Mouse (Mus musculus): ENCODE data around the gene Vmn1r4. TPM values are rescaled to one million over a fixed set of nuclear protein-coding genes. Genes with fewer than 3 reads are reported as not detected.

Gene Vmn1r4
- polyA plus RNA-seq, 1 experiment from 2014 or later: 0.21 TPM

GRCm38 (mm10) chr6:56917578-56918368 is 6.0 kb upstream of the Vmn1r4 start:
- ATAC-seq (replicated peaks; ENCODE audit: insufficient number of reproducible peaks, insufficient read depth, low FRiP score, low read depth): no peak
- Histone ChIP-seq H3K4me1 (replicated peaks) (peaks cover 43% of the 10 kb centered on the region), H3K36me3 (no peaks in the 10 kb centered on the region), H3K9ac (no peak overlapping the region), H3K4me2 (peak overlapping the region; percentile 32), H3K27me3 (no peaks in the 10 kb centered on the region), H3K27ac (peak overlapping the region; percentile 53), H3K9me3 (replicated peaks) (no peaks in the 10 kb centered on the region), H3K4me3 (no peak overlapping the region)
- WGBS: 46% methylated on average over 12 of the region's 12 CpGs

DNA sequence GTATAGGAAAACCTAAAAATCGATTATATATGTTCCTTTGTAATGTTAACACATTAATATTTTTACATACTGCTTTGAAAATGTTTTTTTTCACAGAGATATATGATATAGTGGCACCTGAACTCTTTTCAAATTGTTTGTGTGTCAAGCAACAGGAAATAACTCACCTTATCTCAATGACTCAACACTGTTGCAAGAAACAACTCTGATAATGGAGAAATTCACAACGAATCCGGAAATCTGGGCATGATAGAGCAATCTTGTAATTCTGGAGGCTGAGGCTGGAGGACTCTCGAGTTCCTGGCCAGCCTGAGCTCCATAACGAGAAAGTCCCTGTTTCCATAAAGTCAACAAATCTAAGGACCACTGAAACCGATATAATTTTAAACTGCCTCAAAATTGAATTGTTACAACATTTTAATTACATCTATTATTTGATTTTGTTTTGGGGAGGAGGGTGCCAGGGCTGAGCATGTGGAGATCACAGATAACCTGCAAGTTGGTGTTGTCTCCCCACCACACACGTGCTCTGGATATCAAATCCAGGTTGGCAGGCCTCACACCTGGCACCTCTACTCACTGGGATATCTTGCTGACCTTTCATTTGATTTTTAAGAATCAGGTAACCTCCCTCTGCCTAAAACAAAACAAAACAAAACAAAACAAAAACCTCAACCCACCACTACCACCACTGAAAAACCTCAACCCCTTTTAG is 4.3 kb upstream of the Vmn1r4 start:
- Histone ChIP-seq H3K4me2 (peak overlapping the region; percentile 30), H3K9me3 (replicated peaks) (no peaks in the 10 kb centered on the region), H3K27me3 (no peaks in the 10 kb centered on the region), H3K9ac (no peak overlapping the region), H3K27ac (peak overlapping the region; percentile 35; the same call in 1 of the 2 replicates), H3K36me3 (no peaks in the 10 kb centered on the region), H3K4me3 (no peak overlapping the region), H3K4me1 (replicated peaks) (peaks cover 43% of the 10 kb centered on the region)
- WGBS: 60% methylated on average over 7 of the region's 7 CpGs
- no peak for ATAC-seq (replicated peaks; ENCODE audit: insufficient number of reproducible peaks, insufficient read depth, low FRiP score, low read depth)

GRCm38 (mm10) chr6:56920222-56921092 is 3.4 kb upstream of the Vmn1r4 start:
- 23% methylated on average over 12 of the region's 12 CpGs for WGBS
- no peak for ATAC-seq (replicated peaks; ENCODE audit: insufficient number of reproducible peaks, insufficient read depth, low FRiP score, low read depth)
- peaks cover 43% of the 10 kb centered on the region for H3K4me1 ChIP-seq (replicated peaks)
- no peak overlapping the region for H3K9ac ChIP-seq
- no peaks in the 10 kb centered on the region for H3K27me3 ChIP-seq
- H3K36me3 ChIP-seq: no peaks in the 10 kb centered on the region
- H3K4me2 ChIP-seq: peak overlapping the region; percentile 30
- H3K27ac ChIP-seq: peak overlapping the region; percentile 35
- no peak overlapping the region for H3K4me3 ChIP-seq
- H3K9me3 ChIP-seq (replicated peaks): no peaks in the 10 kb centered on the region

- peaks cover 22% of the 10 kb centered on the region for H3K4me1 ChIP-seq (replicated peaks)
- peak overlapping the region; percentile 86 for H3K4me3 ChIP-seq
- no peak for ATAC-seq (replicated peaks; ENCODE audit: insufficient number of reproducible peaks, insufficient read depth, low FRiP score, low read depth)
- no peaks in the 10 kb centered on the region for H3K27me3 ChIP-seq
- peak overlapping the region; percentile 86 for H3K27ac ChIP-seq
- no peaks in the 10 kb centered on the region for H3K9me3 ChIP-seq (replicated peaks)
- no peaks in the 10 kb centered on the region for H3K36me3 ChIP-seq
- peak overlapping the region; percentile 87 for H3K9ac ChIP-seq
- WGBS: under 1% methylated on average over 25 of the region's 25 CpGs
- peak overlapping the region; percentile 61 for H3K4me2 ChIP-seq
These were observed 487 bp upstream of the Vmn1r4 start for GRCm38 (mm10) chr6:56923331-56923725.

DNA sequence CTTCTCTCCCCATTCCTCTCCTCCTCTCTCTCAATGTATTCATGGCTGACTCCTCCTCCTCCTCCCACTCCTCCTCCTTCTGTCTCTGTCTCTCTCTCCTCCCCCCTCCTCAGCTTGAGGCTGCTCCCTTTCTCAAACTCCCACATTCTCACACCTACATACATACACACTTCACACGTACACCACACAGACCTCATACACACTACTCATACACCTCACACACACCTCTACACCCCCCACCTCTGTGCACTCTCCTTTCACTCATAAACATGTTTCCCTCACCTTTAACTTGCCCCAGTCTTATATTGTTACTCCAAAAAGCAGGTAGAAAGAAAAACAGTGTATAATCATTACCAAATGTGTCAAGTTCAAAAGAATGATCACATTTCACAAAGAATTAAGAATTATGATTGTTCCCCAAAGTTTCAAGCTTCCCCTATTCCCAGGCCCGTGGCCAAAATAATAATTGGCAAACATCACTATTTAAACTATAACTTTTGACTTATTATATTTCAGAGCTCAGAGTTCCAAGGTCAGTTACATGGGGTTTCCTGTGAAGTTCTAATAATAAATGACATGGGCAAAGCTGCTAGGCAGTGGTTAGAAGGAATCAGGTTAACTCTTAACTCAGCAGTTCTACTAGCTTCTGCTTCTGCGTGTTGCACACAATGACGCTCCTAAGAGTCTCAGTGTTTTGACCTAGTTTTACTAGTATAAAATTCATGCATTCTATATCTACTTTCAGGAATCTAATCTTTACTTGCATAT is 8.0 kb downstream of the Vmn1r4 start:
- H3K4me1 ChIP-seq (replicated peaks): no peaks in the 10 kb centered on the region
- ATAC-seq (replicated peaks; ENCODE audit: insufficient number of reproducible peaks, insufficient read depth, low FRiP score, low read depth): no peak
- H3K9me3 ChIP-seq (replicated peaks): no peaks in the 10 kb centered on the region
- no peaks in the 10 kb centered on the region for H3K36me3 ChIP-seq
- 62% methylated on average over 4 of the region's 4 CpGs for WGBS
- no peak overlapping the region for H3K4me2 ChIP-seq
- H3K4me3 ChIP-seq: no peak overlapping the region
- no peak overlapping the region for H3K9ac ChIP-seq
- H3K27ac ChIP-seq: no peak overlapping the region
- H3K27me3 ChIP-seq: no peaks in the 10 kb centered on the region

GRCm38 (mm10) chr6:56932464-56932863 is 8.6 kb downstream of the Vmn1r4 start:
- no peak for ATAC-seq (replicated peaks; ENCODE audit: insufficient number of reproducible peaks, insufficient read depth, low FRiP score, low read depth)
- Histone ChIP-seq H3K27ac (no peak overlapping the region), H3K9me3 (replicated peaks) (no peaks in the 10 kb centered on the region), H3K9ac (no peak overlapping the region), H3K4me2 (no peak overlapping the region), H3K4me3 (no peak overlapping the region), H3K27me3 (no peaks in the 10 kb centered on the region), H3K36me3 (no peaks in the 10 kb centered on the region), H3K4me1 (replicated peaks) (no peaks in the 10 kb centered on the region)
- WGBS: 65% methylated on average over 2 of the region's 2 CpGs

- Histone ChIP-seq H3K4me3 (no peak overlapping the region), H3K36me3 (no peaks in the 10 kb centered on the region), H3K9me3 (replicated peaks) (no peaks in the 10 kb centered on the region), H3K27ac (no peak overlapping the region), H3K27me3 (no peaks in the 10 kb centered on the region), H3K4me1 (replicated peaks) (no peaks in the 10 kb centered on the region), H3K4me2 (no peak overlapping the region), H3K9ac (no peak overlapping the region)
- ATAC-seq (replicated peaks; ENCODE audit: insufficient number of reproducible peaks, insufficient read depth, low FRiP score, low read depth): no peak
- 72% methylated on average over 4 of the region's 4 CpGs for WGBS
These were observed 10.6 kb downstream of the Vmn1r4 start for GRCm38 (mm10) chr6:56934366-56934765.

GRCm38 (mm10) chr6:56956436-56956835 is 32.6 kb downstream of the Vmn1r4 start:
- 64% methylated on average over 5 of the region's 5 CpGs for WGBS
- H3K9ac ChIP-seq: no peak overlapping the region
- no peak for ATAC-seq (replicated peaks; ENCODE audit: insufficient number of reproducible peaks, insufficient read depth, low FRiP score, low read depth)

DNA sequence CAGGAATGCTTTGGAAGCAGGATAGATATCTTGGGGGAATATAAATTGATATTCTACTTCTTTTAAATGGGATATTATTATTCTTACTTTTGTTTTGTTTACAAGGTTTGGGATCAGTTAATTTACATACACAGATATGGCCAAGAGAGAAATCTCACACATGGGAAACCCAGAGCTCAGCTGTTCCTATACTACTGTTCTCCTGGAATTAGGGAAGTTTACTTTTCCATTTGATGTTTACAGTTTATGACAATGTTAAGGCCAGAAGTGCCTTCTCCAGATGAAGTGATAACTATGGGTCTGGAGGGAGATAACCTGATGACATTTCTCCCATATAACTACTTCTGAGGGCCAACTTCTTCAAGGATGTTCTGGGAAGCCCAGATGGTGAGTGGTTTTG is 46.2 kb downstream of the Vmn1r4 start, which contains the start of gene Vmn1r5:
Gene Vmn1r5, plus strand, starts transcription at position 301 of the 400 bp plus-strand sequence.
- Histone ChIP-seq H3K36me3 (no peaks in the 10 kb centered on the region), H3K4me2 (no peak within 1 kb of the TSS), H3K9me3 (replicated peaks) (no peaks in the 10 kb centered on the region), H3K9ac (no peak within 1 kb of the TSS), H3K4me3 (no peak within 1 kb of the TSS), H3K27me3 (no peaks in the 10 kb centered on the region), H3K27ac (no peak within 1 kb of the TSS), H3K4me1 (replicated peaks) (no peaks in the 10 kb centered on the region)
- no peak for ATAC-seq (replicated peaks; ENCODE audit: insufficient number of reproducible peaks, insufficient read depth, low FRiP score, low read depth)

More at GRCm38 (mm10) chr6:56956436-56956835, 32.6 kb downstream of the Vmn1r4 start:
- Histone ChIP-seq H3K4me3 (no peak overlapping the region), H3K27ac (no peak overlapping the region), H3K27me3 (no peaks in the 10 kb centered on the region), H3K9me3 (replicated peaks) (no peaks in the 10 kb centered on the region), H3K36me3 (no peaks in the 10 kb centered on the region), H3K4me2 (no peak overlapping the region), H3K4me1 (replicated peaks) (no peaks in the 10 kb centered on the region)

DNA sequence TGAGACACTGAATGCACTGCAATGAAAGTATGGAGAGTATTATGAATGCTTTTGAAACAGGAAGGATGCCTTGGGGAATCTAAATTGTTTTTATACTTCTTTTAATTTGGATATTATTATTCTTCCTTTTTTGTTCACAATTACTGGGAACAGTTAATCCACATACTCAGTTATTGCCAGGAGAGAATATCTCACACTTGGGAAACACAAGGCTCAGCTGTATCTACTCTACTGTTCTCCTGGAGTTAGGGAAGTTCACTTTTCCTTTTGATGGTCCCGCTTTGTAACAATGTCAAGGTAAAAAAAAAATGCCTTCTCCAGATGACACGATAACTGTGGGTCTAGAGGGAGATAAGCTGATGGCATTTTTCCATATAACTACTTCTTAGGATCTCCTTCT is 73.1 kb downstream of the Vmn1r4 start, which contains the start of gene Vmn1r6:
Gene Vmn1r6, plus strand, starts transcription at position 301 of the 400 bp plus-strand sequence.
- Histone ChIP-seq H3K4me1 (replicated peaks) (no peaks in the 10 kb centered on the region), H3K27ac (no peak within 1 kb of the TSS), H3K9ac (no peak within 1 kb of the TSS), H3K27me3 (no peaks in the 10 kb centered on the region), H3K9me3 (replicated peaks) (no peaks in the 10 kb centered on the region), H3K36me3 (no peaks in the 10 kb centered on the region), H3K4me3 (no peak within 1 kb of the TSS), H3K4me2 (no peak within 1 kb of the TSS)
- ATAC-seq (replicated peaks; ENCODE audit: insufficient number of reproducible peaks, insufficient read depth, low FRiP score, low read depth): no peak
- WGBS: 64% methylated on average over 2 of the region's 2 CpGs
